Mouse (Mus musculus) c-Kit-positive CD71-positive TER-119-positive erythroid progenitor cells, embryonic 14.5 days (primary cell): ENCODE data around the gene Ppp1r14a.

ENCODE experiments used
- DNase-seq: peaks from one replicate; pipeline ENCODE4 v3.0.0-alpha.2; 2013; ENCODE audit warnings: low spot score

Ppp1r14a gene

DNA sequence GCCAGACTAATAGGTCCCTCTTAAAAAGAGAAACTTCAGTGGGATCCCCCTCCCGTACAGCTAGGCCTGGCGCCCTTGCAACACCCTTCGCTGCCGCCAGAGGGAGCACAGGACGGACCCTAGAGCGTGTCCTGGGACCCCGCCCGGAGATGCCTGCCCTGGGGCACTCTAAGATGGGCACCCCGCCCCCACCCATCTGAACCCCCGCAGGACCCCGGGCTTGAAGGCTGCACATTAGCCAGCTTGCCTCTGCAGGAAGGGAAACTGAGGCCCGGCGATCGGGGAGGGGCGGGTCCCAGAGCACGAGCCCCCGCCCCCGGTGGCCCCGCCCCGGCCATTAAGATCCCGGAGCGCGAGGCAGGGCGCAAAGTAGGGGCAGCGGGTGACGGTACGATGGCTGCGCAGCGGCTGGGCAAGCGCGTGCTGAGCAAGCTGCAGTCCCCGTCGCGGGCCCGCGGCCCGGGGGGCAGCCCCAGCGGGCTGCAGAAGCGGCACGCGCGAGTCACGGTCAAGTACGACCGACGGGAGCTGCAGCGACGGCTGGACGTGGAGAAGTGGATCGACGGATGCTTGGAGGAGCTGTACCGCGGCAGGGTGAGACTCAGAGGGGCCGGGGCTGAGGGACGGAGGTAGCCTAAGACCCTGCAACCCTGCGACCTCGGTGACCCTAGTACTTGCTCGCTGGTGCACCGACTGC is at the start of gene Ppp1r14a:
Gene Ppp1r14a (plus strand): TSS at position 367 of the 697 bp plus-strand sequence.
- peak; percentile 48 for DNase-seq

DNA sequence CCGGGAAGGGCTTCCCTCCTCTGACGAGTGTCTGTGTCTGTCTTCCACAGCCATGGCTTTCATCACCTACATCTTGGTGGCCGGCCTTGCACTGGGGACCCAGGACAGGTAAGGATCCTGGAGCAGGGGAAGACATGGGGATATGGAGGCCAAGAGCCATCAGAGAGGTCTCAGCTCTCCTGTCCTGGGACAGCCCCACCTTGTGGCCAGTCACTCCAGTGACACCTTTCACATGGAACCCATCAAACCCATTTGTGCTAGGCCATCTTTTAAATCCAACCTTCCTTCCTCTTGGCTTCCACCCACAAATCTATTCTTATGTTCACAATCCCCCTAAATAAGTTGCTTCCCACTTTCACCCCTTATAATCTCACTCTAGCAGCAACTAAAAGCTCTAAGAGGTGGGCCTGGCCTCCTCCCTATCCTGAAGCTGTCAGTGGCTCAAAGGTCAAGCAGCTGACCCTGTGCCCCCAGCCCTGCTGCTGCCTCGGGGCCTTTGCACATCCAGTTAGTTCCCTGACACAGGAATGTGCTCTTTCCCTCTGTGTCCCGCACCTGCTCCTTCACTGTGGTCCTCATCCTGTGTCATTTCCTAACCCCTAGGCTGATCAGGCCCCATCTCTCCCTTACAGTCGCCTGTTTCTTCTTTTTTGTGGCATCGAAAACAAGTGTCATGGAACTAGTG is 44.2 kb upstream of the Ppp1r14a start:
- DNase-seq, result no peak

DNA sequence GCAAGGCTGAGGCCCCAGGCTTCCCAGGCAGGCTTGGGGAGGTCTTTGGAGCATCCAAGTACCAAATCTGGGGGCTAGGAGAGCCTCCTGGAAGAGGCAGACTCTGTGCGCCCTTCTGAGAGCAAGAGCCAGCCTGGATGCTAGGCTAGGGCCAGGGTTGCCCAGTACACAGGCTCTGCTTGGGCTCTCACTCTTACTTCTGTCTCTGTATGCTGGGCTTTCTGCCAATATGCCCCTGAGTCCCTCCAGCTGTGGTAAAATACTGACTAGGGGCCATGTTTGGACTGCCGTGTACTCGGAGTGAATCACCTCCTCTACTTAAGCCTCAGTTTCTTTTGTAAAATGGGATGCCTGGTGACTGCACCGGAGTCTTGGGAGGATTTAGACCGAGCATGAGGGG is 43.1 kb upstream of the Ppp1r14a start:
- DNase-seq, result no peak

DNA sequence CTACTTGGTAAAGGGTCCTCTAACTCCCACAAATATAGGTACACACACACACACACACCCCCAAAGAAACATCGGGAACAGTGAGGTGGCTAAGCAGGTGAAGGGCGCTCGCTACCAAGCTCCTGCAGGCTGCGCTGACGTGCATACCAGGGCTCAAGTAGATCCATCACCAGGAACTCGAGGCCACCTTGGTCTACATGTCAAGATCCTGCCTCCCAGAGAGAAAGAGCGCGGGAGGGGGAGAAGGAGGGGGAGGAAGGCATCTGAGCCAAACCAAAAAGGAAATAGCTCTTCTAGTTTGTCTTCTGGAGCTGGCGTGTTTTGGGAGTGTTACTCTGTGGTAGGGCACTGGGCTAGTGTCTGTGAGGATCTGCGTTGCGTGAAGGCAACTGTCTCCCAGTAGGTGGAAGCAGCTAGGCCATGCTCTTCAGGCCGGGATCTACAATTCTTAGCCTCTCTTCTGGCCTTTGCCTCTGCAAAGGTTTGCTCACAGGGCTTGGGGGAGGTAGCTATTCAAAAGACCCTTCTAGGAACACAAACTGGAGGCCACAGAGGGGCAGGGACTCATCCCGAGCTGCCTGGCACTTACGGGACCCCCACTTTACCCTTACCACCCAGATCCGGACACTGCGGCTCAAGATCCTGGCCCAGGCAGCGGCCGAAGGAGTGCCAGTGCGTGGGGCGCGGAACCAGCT is 42.3 kb upstream of the Ppp1r14a start:
- DNase-seq, result no peak

DNA sequence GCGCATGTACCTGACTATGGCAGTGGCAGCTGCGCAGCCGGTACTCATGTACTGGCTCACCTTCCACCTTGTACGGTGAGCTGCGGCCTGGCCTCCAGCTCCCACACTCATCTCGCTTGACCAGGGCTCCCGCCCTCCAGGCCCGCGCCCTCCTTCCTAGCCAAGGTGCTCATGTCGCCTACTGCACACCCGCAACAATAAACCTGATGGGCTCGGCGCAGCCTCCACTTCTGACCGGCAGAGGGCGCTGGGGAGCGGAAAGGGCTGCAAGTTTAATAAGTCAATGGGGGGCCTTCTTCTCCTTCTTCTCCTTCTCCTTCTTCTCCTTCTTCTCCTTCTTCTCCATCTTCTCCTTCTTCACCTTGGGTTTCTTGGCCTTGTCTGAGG is 41.8 kb upstream of the Ppp1r14a start:
- peak; percentile 71 for DNase-seq

DNA sequence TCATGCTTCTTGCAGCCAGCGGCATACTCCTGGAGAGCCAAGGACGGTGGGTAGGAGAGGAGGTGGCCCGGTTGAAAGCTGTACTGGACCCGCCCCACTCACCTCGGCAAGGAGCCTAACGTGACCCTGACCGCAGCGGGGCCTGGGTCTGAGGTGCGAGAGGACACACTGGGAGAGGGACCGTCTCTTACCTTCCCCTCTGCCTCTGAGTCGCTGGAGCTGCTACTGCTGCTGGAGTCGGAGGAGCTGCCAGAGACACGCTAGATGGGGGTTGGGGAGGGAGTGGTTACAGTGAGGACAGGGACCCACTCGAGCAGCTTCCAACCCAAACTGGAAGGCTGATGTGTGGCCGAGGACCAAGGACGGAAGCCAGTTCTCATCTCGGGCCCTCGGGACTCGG is 41.4 kb upstream of the Ppp1r14a start:
- DNase-seq, result no peak

DNA sequence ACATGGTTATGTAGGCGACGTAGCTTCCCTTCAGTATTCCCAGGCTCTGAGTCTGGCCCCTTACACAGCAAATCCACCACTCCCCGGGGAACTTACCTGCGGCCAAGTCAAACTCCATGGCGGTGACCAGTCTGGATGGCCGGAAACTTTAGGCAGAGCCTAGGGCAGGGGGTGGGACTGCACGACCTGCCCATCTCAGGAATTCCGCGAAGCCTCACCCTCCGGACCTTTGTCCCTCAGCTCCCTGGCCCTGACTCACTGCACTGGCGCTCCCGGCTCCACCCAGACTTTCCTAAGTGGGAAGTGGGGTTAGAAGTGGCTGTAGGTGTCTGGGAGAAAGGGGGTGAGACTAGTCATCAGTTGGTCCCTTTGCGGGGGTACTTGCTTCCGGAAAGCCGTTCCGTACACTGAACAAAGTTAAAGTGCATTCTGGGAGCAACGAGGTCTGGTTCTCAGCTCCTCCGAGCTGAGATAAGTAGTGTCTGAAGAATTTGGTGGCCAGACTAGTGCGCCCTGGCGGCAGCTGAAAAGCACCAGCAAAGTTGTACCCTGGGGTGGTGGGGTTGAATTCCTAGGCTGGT is 40.8 kb upstream of the Ppp1r14a start, which contains the start of gene 2200002D01Rik:
Gene 2200002D01Rik (minus strand): TSS at position 206 of the 581 bp plus-strand sequence.
- no peak for DNase-seq

DNA sequence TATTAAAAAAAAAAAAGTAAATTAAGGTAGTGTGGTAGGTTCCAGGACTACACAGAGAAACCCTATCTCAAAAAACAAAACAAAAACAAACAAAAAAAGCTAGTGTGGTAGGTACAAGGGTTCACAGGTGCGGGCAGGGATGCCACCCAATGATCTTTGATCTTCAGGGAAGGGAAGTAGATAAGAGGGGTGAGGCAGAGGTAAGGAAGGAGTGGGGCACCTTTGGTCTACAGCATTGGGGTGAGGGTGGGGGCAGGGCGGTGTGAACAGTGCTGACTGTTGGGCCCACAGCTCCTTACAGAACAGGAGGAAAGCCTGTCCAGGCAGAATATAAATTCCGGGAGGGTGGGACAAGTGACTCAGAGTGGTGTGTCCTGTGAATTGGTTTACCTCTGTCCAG is 37.9 kb upstream of the Ppp1r14a start:
- no peak for DNase-seq

DNA sequence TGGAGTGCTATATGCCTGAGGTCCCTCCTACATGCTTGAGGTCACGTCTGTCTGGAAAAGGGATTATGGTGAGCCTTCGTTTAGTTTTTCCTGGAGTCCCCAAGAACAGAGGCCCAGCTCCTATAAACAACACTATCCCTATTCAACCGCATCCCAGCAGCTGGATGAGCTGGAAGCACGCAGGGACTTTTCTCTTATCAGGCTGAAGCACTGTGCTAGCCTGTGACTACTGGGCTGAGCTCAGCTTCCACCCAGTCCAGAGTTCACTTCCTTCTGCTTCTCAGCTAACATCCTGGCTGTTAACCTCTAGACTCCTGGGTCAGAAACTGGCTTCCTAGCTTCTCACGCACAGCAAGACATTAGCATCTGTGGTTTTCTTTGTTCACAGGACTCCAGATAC is 35.3 kb upstream of the Ppp1r14a start:
- no peak for DNase-seq

DNA sequence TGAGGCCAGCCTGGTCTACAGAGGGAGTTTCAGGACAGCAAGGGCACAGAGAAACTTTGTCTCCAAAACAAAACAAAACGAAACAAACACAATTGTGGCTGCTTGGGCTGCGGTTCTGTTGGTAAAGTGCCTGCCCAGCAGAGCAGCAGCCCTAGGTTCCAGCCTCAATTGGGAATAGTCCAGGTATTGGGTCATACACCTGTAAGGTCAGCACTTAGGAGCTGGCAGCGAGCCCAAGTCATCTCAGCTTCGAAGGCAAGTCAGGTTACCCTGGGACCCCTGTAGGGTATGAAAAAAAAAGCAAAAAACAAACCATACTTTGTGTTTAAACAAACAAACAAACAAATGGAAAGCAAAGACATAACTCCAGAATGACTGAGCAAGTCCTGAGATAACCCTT is 33.2 kb upstream of the Ppp1r14a start:
- no peak for DNase-seq

DNA sequence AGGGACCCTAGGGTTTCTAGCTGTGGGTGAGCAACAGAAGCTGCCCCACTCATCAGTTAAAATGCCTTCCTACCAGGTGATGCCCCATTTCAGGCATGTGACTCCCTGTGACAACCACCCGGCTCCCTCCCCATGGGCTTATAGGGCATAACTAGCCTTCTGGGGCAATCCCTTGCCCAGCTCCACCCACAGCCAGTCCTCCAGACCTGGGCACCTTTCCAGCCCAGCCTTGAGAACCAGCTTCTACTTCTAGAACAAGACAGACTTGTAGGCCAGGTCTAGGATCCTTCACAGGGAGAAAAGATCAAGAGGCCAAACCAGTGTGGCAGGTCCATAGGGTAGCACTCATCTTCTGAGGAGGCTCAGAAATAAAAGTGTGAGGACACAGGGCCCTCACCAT is 31.7 kb upstream of the Ppp1r14a start:
- DNase-seq, result no peak

DNA sequence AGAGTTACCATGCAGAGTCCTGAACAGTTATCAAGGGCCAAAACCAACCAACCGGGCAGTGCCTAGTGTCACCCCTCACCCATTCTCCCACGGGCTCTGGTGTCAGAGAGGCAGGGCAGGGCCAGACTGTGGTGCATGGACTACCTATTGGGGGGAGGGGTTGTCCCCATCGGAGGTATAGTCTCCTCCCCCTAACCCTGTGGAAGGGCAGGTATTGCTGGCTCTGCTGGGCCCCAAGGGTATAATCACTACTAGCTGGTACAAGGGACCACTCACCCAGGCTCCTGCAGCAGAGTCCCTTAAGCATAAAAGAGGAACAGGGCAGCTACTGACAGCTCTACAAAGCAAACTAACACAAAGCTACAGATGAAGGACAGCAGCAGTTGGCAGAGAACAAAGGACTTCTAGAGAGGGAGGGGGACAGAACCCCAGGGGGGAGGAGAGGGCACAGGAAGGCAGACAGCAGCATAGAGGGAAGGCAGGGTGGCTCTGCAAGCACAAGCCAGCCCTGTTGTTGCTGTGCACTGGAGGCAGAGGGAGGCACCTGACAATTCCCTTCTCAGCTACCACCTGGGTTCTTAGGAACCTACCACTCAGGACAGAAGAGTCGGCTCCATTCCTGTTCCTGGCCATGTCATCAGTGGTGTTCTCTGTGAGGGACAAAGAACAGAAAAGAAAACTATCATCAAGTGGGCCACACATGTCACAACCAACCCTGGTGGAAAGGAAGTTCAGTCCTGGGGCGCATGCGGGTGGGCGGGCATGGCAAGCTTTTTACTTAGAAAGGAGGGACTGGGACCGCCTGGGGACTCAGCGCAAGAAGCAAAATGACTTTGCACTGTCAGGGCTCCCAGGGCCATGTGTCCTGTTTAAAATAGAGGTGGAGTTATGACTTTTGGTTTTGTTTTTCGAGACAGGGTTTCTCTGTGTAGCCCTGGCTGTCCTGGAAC is 29.1 kb upstream of the Ppp1r14a start:
- DNase-seq, result no peak

DNA sequence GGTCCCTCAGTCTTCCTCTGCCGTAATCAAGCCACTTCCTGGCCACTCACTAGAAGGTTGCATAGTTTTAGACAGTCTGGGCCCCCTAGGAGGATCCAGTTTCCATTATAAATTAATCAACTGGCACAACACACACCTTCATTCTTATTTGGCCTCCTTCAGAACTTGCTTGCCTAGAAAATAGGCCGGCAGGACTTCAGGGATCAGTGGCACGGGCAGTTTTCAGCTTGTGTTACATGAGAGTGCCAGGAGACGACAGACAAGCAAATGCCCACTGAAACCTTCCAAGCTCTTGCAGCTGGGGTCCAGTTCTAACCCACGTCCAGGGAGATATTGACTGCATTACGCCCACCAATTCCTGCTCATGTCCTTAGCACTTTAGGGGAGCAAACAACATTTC is 27.0 kb upstream of the Ppp1r14a start:
- no peak for DNase-seq

DNA sequence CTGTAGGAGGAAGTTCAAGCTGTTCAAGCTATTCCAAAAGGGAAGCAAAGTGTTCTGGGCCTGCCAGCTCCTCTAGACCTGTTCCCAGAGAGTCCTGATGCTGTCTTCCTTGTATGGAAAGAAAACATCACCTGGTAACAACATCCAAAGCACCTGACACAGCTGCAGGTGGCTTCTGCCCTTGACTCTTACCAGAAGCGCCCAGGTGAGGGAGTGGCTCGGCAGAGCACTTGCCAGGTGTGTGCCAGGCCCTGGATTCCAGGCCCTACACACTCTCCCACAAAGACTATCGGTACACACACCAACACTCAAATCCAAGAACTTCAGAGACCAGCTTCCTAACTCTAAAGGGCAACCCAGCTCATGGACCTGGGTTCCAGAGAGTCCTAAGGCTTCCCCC is 25.3 kb upstream of the Ppp1r14a start:
- DNase-seq, result no peak

DNA sequence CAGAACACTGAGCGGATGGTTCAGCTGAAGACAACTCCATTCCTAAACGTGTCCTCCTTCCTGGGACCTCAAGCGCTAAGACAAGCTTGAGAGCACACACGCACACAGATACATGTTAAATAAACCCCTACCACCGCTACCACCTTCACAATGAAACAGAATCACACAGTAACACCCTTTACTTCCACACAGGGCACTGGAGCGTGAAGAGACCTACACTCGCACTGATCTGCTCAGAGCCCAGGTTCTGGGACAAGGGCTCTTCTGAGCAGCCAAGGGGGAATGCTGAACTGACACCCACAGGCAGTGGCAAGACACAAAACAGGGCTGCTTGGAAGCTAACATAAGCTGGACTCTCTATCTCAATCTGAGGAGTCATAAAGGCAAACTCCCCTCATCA is 23.5 kb upstream of the Ppp1r14a start:
- no peak for DNase-seq

DNA sequence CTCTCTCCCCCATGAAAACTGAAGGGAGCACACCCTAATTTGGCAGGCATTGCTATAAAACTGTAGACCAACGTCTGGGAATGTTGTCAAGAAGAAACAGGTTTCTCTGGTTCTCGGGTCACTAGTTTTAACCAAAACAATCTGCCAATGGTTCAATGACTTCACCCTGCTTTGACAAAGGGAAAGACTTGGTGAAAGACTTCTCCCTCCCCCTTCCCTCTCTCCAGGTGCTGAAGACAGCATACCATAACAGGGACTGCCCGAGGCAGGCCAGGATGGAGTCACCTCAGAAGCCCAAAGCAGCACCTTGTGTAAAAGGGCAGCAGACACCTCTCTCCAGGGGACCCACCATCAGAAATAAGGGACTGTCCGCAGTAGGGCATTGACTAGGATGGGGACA is 22.2 kb upstream of the Ppp1r14a start:
- no peak for DNase-seq

DNA sequence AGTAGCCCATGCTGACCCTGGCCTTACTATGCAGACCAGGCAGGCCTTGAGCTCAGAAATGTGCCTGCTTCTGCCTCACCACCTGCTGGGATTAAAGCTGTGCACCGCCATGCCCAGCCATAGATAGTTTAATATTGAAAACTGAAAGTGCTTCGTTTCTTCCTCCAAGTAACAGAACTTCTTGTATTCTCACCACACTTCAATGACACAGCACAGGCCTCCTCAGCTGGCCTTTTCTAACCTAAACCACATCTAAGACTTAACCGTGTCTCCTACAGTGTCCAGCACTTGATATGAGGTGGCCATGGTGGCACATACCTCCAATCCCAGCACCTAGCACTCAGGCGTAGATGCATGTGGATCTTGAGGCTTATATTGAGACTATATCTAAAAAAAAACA is 18.7 kb upstream of the Ppp1r14a start:
- DNase-seq, result no peak

DNA sequence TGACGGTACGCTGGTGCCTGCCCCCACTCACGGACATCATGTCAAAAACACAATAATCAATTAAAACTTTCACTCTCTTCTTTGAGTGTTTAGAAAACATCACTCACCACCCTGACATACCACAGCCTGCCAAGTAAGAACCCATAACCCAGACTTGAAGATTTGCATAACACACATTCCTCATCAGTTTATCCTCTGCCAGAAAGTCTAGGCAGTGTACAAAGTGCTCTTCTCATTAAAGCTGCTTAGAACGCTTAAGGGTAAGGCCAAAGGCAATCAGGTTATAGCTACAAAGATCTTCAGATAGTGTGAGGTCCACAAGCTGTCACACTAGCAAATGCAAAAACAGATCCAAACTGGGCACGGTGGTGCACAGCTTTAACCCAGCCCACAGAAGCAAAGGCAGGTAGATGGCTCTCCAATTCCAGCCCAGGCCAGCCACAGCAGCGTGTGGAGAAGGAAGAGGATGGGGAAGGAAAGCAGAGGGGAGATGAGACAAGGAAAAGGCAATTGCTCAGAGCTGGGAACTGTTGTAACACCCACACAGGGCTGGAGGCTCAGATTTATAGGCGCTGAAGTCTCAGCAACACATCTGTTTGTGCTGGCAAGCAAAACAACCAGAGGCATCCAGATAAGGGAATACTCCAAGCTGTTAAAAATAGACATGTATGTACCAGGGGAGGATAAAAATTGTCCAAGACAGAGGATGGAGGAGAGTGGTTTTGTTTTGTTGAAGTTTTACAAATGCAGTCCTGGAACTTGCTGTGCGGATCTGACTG is 17.2 kb upstream of the Ppp1r14a start:
- DNase-seq, result no peak

DNA sequence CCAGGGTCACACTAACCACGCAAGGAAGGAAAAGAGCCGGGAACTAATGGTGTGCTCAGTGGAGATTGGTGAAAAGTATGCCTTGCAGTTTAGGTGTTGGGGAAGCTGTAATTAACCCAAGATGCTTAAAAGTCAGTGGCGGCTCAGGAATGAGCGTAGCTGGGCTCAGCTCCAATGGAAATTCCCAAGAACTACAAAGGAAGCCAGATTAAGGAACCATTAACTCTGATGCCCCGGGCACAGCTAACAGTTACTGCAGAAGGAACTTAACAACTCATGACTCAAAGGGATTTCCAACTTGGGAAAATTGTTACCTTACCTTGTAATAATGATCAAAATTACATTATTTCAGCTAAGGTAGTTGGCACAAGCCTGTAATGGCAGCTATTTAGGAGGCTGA is 12.4 kb upstream of the Ppp1r14a start:
- no peak for DNase-seq

DNA sequence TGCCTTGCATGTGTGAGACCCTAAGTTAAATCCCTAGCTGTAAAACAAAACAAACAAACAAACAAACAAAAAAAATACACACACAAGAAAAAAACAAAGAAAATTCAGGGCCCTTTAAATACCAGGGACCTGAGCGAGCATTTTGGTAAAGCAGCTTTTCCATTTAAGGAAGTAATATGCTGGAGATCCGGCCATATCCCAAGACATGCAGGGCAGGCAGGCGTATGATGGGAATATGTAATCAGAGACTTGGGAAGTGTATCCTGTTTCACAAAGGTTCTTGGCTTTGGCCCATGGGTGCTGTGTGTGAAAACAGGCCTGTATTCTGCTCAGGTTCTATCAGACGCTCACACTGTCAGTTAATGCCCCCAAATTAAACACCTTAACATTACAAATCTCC is 11.6 kb upstream of the Ppp1r14a start:
- no peak for DNase-seq

DNA sequence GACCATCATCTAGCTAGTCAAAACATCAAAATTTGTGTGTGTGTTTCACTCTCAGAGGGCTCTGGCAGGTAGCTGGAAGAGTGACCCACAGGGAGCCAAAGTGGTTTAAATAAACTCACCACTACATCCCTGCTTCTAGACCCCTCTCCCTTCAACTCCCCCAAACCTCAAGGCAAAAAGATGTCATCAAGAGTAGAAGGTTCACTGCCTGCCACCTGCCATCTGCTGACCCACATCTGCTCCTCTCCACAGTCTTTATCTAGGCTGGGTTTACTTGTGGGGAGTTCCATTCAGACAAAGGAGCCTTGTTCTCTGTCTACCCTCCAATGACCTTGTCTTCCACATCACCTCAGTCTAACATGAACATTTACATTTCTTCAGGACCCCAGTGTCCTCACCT is 9.8 kb upstream of the Ppp1r14a start:
- no peak for DNase-seq
